ENCODE assay signal across 1 mouse cellular context in the genomic region with DNA sequence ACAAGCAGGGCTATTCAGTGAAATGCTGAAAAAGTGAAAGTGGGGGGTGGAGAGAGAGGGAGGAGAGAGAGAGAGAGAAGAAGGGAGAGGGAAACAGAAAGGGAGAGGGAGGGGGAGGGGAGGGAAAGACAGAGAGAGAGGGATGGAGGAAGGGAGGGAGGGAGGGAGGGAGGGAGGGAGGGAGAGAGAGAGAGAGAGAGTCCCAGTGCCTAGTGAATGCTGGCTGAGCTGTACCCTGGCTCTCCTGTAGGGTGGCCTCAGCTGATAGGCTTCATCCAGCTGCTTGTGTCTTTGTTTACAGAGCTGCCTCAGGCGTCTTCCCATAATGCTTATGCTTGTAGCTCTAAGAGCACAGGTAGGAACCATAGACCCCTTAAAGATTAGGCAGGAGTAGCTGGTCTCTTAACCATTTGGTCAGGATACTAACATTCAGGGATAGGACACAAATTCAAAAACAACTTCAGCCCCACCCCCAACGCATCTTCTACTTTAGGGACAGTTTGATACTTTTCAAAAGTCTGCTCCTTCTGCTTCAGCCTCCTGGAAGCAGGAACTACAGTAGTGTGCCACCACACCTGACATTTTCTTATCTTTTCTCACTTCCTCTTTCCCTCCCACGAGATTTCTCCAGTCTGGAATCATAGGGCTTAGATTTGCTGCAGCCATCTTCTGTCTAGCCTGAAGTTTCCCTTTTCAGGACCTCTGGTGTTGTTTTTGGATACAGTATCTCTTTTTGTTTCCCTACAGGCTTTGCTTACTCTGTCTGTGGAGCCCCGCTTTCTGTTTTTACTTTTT.
TF ChIP-seq lines count a peak whose summit lies in the region.

No protein-coding gene starts in this region.

TF ChIP-seq in MEL, 35 proteins besides CTCF, POLR2A, EP300 and RAD21:
- no peak for TF ChIP-seq MYC (IDR thresholded peaks at IDR 0.05; ENCODE audit: low read depth, low read length)
- no peak for TF ChIP-seq SIN3A (IDR thresholded peaks at IDR 0.05; ENCODE audit: low read length)
- no peak for TF ChIP-seq NELFE (IDR thresholded peaks at IDR 0.05; ENCODE audit: low read depth, low read length)
- TF ChIP-seq MXI1 (IDR thresholded peaks at IDR 0.05; ENCODE audit: low read depth, low read length) = no peak
- no peak for TF ChIP-seq USF2 (IDR thresholded peaks at IDR 0.05; ENCODE audit: borderline replicate concordance in 1 of 2, insufficient read depth in 1 of 2, low read depth in 1 of 2, low read length in 2 of 2)
- TF ChIP-seq NRF1 (IDR thresholded peaks at IDR 0.05; ENCODE audit: insufficient read depth, low read depth, low read length, poor library complexity, severe bottlenecking) = no peak
- no peak for TF ChIP-seq MYB (IDR thresholded peaks at IDR 0.05; ENCODE audit: low read depth, low read length)
- peak; percentile 81 for TF ChIP-seq RCOR1 (IDR thresholded peaks at IDR 0.05; ENCODE audit: low read depth, low read length)
- no peak for TF ChIP-seq CHD2 (IDR thresholded peaks at IDR 0.05; ENCODE audit: low read length)
- no peak for TF ChIP-seq POLR2AphosphoS5 (IDR thresholded peaks at IDR 0.05; ENCODE audit: borderline replicate concordance, low read depth, low read length)
- TF ChIP-seq GATA1 (IDR thresholded peaks at IDR 0.05; ENCODE audit: low read depth, low read length) = peak; percentile 24; the same call in 1 of the 2 replicates
- TF ChIP-seq E2F4 (IDR thresholded peaks at IDR 0.05; ENCODE audit: borderline replicate concordance, low read depth, low read length) = no peak
- no peak for TF ChIP-seq MAX (IDR thresholded peaks at IDR 0.05; ENCODE audit: low read length)
- no peak for TF ChIP-seq MAFK (IDR thresholded peaks at IDR 0.05; ENCODE audit: borderline replicate concordance, low read depth, low read length)
- TF ChIP-seq ETS1 (IDR thresholded peaks at IDR 0.05; ENCODE audit: low read depth, low read length) = 0 out of 2 replicates have a peak, but pooled peaks have one; percentile 10
- peak; percentile 53; the same call in 1 of the 2 replicates for TF ChIP-seq BHLHE40 (IDR thresholded peaks at IDR 0.05; ENCODE audit: borderline replicate concordance, low read depth, low read length)
- no peak for TF ChIP-seq ZMIZ1 (IDR thresholded peaks at IDR 0.05; ENCODE audit: low read depth, low read length)
